Mouse (Mus musculus) T-helper 17 cell (primary cell): ENCODE data around the gene Esrra.

Experiments used
- in situ Hi-C, 2 experiments: fragments of 300-600 bp; cut with MboI, MseI; formaldehyde crosslinking; loops; 1 replicate in 1 of 2; 2 replicates in 1 of 2; pipeline ENCODE4 v1.15.1; 2025; ENCODE audit warnings: high pct_unique_total_duplicates in 2 of 2

Gene Esrra

DNA sequence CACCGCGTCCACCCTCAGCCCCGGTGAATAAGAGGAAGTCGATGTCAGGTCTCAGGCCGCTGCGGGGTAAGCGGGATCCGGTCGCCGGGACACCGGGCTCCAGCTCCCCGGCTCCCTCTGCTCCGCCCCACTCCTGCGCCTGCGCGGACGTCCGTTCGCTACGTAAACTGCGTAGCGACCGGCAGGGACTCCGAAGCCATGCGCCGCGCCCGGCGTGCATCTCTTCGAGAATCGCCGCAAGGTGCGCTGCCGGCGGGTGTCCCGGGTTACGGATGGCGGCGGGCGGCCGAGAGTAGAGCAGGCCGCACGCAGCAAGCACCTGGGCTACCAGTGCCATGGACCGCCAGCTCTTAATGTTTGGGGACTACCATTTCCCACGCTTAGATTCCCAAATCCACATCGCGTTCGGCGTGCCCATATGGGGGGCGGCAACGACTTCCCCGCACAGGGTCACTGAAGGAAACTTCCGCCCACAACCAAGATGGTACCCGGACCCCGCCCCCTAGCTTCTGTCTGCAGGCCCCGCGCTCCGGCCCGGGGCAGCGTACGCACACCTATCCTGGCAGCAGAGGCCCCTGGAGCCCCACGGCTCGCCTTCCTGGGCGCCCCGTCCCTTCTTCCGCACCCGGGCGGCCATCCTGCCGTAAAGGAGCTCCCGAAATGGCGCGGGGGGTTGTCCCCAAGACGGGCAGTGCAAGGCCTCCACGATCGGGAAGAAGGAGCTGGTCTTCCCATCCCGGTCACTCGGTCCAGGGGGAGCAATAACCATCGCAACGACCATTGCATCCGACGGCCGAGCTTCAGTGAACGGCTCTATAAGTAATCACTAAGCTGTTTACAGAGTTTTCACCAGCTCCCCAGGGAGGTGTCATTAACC lies 20.0 kb upstream of the Esrra start, which contains the start of gene Bad:
Bad (plus strand) TSS at position 490 of the 877 bp plus-strand sequence.
- in situ Hi-C loops = no loop called here

DNA sequence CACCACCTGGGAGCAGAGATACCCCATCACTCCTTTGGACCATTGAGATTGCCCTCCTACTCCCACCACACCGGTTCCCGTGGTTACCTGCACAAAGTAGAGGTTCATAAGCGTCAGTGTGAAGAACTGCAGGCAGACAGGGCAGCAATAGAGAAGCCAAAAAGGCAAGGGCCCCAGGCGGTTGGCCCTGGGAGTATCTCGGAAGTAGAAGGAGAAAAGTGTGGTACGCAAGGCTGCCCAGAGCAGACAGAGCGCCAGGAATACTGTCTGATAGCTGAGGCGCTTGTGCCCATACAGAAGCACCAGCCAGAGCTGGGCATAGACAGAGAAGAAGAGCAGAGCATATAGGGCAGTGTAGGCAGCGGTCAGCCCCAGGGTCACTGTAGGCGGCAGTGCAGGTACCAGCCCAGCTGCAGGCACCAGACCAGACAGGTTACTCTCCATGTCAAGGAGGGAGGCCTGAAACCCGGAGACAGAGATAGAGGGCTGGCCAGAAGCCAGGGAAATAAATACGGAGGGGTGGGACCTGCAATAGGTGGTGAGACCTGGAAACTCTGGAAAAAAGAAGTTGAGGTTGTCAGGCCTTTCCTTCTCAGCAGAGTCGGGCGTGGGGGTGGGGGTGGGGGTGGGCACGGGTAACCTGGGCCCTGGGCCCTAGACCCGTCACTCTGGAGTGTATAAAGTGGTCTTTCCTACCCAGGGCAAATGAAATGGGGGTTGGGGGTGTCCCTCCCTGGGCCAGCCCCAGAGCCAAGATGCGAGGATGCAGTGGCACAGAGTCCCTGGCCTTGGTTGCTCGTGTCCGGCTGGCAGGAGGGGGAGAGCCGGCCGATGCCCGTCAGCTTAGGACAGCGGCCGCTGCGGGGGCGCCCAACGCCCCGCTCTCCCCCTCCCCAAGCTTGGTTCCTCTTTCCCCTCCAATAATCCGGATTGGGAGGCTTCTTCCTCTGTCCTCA lies 19.1 kb upstream of the Esrra start:
- in situ Hi-C loops = no loop called here

DNA sequence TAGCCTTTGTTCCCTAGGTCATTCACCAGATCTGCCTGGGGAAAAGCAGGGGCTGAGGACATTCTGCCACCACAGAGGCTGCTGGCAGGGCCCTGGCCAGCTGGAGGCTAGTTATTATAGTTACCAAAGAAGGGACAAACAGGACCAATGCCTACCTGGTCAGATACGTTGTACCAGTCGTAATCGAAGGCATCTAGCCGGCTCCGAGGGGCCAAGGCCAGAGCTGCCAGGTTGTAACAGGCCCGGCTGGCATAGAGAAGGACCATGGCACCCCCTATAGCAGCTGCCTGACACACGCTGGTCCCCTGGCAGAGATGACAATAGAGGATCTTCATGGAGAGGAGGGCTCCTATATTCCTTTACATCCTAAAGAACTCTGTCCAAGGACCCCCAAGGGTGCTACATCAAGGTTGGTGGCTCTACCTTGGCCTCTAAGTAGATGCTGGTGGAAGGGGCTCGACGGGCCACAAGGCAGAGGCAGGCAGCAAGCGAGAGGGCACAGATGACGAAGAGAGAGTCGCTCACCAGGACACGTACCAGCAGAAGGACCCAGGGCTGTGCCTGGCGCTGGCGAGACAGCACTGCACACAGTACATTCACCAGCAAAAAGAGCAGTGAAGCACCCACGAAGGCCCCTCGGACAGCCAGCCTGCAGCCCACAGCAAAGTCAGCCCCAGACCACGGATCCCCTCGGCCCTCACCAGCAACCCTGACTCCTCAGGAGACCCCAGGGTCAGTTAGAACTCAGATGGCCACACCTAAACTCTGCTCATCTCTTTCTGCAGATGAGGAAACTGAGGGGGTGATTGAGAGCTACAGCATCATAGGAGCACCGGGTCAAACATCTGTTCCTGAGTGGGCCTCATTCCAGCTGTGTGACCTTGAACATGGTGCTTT lies 17.7 kb upstream of the Esrra start:
- in situ Hi-C loops = loop anchor here in 1 of 2 experiments (10.0 kb wide), 1 partner anchor 255 kb away; no protein-coding TSS in a partner anchor

DNA sequence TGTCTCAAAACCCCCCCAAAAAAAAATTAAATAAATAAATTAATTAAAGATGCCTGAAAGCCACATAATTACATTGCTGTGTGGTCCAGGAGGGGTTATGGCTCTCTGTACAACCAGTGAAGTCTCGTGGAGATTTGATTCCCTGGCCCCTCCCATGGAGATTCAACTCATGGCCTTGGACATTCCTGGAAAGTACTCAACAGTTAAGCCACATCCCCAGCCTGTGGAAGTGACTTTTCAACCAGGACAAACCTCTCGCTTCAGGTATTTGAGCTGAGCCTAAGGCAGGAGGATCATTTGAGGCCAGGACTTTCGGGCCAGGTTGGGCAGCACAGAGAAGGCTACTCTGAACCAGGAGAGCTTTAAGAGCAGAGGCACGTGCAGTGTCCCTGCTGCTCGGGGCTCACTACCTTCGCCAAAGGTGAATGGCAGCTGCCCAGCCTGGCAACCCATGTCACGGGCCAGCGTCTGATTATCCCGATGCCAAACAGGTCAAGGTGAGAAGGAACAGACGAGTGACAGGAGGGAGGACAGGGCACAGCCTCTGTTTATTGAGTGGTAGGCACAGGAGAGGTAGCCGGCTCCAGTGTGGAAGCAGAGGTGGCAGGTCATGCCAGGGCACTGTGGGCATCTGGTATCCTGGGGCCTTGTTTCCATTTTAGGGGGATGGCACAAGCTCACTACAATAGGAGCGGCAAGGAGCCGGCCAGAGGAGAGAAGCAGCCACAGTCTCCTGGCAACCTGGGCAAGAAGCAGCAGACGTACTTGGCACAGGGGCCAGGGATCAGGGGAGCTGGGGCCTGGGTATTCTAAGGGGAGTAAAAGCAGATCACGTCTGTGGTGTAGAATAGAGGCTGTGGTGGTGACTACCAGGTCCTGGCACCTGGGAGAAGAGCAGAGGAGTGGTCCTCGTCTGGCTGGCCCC lies 16.2 kb upstream of the Esrra start:
- in situ Hi-C loops = loop anchor here in 1 of 2 experiments (10.0 kb wide), 1 partner anchor 253 kb away; no protein-coding TSS in a partner anchor

DNA sequence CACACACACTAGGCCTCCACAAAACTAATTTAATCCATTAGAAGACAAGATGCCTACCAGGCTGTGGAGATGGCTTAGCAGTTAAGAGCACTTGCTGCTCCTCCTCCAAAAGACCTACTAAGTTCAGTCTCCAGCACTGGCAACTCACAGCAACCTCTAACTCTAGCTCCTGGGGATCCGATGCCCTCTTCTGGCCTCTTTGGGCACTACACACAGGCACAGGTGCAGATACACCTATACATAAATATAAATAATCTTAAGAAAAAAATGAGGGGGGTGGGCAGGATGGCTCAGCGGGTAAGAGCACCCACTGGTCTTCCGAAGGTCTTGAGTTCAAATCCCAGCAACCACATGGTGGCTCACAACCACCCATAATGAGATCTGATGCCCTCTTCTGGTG lies 14.7 kb upstream of the Esrra start:
- in situ Hi-C loops = loop anchor here in 1 of 2 experiments (10.0 kb wide), 1 partner anchor 251 kb away; no protein-coding TSS in a partner anchor

DNA sequence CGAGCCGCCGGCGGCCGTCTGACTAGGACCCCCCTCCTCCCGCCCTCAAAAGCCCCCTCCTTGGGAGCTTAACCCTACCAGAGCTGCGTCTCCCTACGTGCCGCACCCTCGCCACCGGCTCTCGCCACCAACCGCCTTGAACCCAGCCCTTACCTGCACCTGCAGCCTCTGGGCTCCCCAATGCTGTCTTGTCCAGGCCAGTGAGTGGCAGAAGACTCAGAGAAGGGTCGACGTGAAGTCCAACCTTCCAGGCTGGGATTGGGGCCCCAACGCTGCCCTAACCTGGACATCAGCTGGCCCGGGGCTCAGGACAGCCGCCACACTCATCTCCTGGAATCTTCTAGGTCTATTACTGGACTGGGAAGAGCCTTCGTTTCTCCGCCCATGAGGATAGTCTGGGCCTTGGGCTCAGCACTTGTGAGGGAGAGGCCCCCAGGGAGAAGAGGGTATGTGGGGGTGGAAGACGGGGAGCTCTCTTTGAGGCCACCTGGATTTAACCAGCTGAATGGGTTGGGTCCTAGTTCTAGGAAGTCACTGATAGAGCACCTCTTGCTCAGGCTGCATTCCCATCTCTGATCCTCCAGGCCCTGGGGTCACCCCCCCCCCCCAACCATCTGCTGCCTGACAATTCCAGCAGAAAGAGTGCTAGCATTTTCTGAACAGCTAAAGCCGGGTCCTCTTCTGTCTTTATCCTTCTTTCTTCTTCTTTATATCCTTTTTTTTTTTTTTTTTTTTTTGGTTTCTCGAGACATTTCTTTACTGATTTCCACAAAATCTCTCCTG lies 12.8 kb upstream of the Esrra start, which contains the start of gene Kcnk4:
Kcnk4 (minus strand) TSS at position 321 of the 783 bp plus-strand sequence.
- in situ Hi-C loops = loop anchor here in 1 of 2 experiments (10.0 kb wide), 1 partner anchor 250 kb away; no protein-coding TSS in a partner anchor

DNA sequence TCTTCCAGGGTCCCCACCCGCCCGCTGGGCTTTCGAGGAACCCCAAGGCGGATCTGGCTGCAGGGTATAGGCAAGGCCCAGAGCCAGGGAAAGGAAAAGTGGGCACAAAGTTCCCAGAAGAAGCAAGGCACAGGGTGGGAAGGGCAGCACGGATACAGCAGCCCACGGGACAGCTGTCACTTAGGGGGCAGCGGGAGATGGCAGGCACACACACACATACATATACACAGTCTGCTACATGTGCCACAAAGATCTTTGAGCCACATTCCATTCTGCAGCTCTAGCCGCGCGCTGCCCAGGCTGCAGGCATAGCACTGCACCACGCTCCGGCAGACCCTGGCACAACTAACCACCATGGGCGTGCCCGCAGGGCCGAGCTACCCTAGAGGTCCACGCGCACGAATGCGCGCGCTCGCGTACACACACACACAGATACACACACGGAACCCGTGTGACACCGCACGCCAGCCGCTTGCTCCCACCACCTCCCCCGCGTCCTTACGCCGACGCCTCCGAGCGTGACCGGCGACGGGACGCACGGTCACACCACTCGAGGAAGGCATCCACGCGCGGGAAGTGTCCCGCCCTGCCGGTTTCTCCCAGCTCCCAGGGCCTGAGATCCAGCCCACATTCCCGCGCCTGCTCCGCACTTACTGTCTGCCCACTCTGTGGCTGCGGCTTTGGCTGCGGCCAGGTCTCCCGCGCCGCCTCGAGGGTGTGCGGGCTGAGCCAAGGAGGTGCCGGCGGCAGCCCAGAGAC lies 12.0 kb upstream of the Esrra start:
- in situ Hi-C loops = loop anchor here in 1 of 2 experiments (10.0 kb wide), 1 partner anchor 249 kb away; no protein-coding TSS in a partner anchor

DNA sequence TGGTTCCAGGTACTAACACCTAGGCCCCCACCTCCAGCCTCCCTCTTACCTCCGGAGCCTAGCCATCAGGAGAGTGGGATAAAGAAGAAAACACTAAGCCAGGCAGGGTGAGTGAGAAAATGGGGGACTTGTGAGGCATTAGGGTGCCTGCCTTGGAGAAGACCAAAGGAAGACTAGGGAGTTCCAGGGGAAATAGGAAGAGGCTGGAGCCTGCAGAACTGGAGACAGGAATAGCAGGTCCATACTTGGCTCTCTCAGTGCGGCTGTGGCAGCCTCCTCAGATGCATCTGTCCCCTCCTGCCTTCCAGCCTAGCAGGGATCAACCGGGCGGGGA lies 11.5 kb upstream of the Esrra start:
- in situ Hi-C loops = loop anchor here in 1 of 2 experiments (10.0 kb wide), 1 partner anchor 248 kb away; no protein-coding TSS in a partner anchor

DNA sequence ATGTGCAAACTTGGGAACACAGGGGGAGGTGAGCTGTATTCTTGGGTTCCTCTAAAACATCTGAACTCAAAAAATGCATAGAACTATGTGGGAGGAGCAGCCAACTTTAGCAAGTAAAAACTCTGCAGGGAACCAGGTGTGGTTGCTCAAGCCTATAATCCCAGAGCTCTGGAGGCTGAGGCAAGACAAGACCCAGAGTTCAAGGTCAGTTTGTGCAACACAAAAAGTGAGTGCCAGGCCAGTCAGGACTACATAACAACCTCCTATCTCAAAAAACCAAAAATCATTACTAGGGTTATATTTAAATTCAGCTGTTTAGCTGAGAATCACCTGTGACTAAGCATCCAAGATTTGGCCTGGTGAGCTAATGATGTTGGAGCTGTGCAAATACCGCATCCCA lies 10.4 kb upstream of the Esrra start:
- in situ Hi-C loops = loop anchor here in 1 of 2 experiments (10.0 kb wide), 1 partner anchor 247 kb away; no protein-coding TSS in a partner anchor

DNA sequence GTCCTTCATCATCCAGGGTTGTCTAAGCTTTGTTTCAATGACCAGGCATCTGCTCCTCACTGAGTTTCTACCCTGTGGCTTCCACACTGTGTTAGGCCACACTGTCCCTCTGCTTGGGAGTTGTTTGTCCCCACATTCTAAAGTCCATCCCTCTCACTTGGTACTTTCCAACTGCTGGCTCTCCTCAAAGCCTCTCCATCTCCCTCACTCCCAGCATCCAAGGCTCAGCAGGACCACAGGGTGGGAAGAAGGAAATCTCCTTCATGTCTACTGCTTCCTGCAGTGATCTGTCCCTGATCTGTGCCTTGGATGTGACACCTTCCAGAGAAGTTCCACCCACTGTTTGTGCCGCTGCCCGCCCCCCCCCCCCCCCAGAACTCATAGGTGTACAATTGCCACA lies 9.4 kb upstream of the Esrra start:
- in situ Hi-C loops = loop anchor here in 1 of 2 experiments (10.0 kb wide), 1 partner anchor 246 kb away; no protein-coding TSS in a partner anchor

DNA sequence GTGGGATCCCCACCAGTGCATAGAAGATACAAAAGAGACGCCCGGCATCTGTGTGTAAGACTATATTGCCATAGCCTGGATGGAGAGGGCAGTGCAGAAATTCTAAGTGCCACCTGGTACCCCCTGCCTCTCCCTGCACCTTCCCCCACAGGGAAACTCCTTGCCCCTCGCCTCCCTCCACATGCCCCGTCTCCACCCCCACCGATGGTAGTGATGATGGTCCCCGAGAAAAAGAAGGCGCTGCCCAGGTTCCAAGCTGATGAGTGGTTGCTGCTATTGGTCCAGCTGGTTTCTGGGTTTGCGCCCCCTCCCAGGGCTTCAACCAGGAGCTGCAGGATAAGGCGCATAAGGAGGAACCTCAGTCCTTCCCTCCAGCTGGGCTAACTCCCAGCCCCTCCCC lies 6.5 kb upstream of the Esrra start:
- in situ Hi-C loops = no loop called here

DNA sequence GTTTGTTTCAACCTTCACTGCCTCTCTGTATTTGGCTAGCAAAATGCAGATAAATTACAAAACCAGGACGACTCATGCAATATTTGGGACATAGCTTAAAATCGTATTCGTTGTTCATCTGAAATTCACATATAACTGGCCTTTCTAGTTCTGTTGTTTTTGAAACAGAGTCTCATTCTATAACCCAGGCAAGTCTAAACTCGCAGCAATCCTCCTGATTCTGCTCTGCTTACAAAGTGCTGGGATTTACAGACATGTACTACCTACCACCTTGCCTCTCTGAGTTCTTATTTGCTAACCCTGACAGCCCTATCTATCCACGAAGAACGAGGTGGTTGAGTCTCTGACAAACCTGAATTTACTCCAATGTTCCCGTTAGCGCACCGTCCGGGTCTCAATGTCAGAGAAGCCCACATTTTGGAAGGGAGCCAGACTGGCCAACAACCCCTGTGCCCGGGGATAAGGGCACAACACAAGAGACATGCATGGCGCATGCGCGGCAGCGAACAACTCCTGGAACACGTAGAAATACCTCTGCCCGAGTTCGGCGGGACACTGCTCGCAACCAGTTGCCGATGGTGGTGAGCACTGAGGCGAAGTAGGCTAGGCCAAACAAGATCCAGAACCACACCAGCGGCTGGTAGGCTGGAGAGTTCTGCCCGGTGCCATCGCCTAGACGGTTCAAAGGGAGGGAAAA lies 5.1 kb upstream of the Esrra start:
- in situ Hi-C loops = no loop called here

DNA sequence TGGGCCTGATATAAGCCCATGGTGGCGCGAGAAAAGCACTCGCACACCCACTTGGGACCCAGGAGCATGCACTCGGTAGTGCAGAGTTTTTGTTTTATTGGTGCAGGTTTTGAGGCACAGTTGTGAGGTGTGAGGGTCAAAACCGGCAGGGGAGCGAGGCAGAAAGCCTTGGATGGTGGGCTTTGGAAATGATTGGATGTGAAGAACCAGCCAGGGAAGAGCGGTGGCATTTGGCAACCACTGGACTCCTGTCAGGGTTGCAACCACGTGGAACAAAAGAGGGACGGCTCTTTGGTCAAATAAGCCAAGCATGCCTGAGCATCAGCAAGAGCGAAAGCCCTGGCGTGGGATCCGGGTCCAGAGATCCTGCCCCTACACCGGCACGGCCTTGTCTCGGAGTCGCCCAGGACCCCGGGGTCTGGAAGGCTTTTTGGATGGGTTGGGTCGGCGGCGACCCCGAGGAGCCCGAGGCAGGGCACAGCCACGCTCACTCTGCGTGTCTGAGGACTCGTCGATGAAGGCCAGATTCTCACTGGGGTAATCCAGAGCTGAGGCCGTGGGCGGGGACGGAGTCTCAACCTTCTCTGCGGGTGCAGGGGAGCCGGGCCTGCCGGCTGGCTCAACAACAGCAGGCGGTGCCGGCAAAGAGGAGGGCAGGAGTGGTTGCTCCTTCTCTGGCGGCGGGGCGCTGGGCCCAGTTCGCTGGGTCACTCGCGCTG lies 4.2 kb upstream of the Esrra start:
- in situ Hi-C loops = no loop called here

DNA sequence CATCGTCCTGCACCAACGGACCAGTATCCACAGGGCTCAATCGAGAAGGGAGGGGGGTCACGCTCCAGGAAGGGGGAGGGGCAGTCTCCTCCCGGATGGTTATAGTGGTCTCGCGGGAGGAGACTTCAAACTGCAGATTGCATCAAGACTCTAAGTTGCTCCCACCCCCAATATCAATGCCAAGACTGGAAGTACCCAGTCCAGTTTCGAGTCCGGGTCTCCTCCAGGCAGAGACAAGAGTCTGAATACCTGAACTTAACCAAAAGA lies 3.6 kb upstream of the Esrra start, which contains the start of gene Catsperz:
Catsperz (minus strand) TSS at position 74 of the 267 bp plus-strand sequence.
- in situ Hi-C loops = no loop called here

DNA sequence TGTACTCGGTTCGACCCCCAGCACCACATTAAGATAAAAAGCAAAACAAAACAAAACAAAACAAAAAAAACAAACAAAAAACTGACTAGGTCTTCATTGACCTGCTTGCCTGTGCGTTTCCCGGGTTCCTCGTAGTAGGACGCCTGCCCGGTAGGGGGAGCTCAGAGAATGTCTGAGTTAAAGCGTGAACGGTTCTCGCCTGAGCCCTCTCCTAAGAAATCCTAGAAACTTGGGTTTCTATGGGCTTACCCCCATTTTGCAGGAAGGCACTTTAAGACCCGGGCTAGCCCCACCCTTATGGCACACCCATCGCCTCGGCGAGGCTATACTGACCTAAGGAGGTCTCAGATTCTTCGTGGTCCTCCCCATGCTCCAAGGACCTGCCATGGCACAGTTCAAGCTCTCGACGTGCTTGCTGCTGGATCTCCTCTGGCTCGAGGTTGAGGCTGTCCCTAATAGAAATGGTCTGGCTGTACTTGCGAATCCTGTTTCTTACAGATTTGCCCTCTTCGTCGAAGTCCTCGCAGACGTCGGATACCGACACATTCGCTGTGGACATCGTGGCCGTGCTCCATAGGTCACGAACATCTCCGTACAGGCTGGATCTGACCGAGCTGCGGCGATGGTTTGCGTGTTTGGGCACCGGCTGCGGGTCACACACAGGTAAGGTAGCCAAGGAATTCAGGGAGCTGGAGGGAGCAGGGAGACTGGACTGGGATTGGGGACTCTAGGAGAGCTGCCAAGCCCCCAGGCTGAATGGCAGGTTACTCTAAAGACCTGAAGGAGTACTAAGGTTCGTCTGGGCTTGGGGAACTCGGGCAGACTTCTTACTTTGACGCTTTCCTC lies 3.1 kb upstream of the Esrra start:
- in situ Hi-C loops = loop anchor here in 1 of 2 experiments (5.0 kb wide), 1 partner anchor 48 kb away; the partner anchor contains the start of gene Ppp1r14b
